Mouse (Mus musculus) kidney, adult 18-20 months (tissue): Measurements from ENCODE around the gene Vti1a.

Source experiments
- DNase-seq: peaks from one replicate; pipeline ENCODE4 v3.0.0; 2021

Gene Vti1a

GRCm38 (mm10) chr19:55641891-55642290 is 325.8 kb downstream of the Vti1a start:
- no peak for DNase-seq

GRCm38 (mm10) chr19:55642361-55642760 is 326.3 kb downstream of the Vti1a start:
- no peak for DNase-seq

GRCm38 (mm10) chr19:55643288-55643901 is 327.3 kb downstream of the Vti1a start:
- DNase-seq: peak; percentile 59

- DNase-seq: no peak
Observed at GRCm38 (mm10) chr19:55643931-55644330, 327.8 kb downstream of the Vti1a start.

- DNase-seq: no peak
Observed at GRCm38 (mm10) chr19:55649363-55649762, 333.3 kb downstream of the Vti1a start.

GRCm38 (mm10) chr19:55651017-55651416 is 334.9 kb downstream of the Vti1a start:
- no peak for DNase-seq

- DNase-seq: no peak
Observed at GRCm38 (mm10) chr19:55652693-55653265, 336.7 kb downstream of the Vti1a start.

GRCm38 (mm10) chr19:55660165-55660564 is 344.1 kb downstream of the Vti1a start:
- DNase-seq: no peak

- DNase-seq: no peak
Observed at GRCm38 (mm10) chr19:55662521-55663223, 346.6 kb downstream of the Vti1a start.

- DNase-seq: no peak
Observed at GRCm38 (mm10) chr19:55667787-55668186, 351.7 kb downstream of the Vti1a start.

GRCm38 (mm10) chr19:55668896-55669295 is 352.8 kb downstream of the Vti1a start:
- DNase-seq: no peak
